Mouse (Mus musculus) liver, postnatal 0 days (tissue): Measurements from ENCODE around the gene Osbpl8. TPM values are rescaled to one million over a fixed set of nuclear protein-coding genes. Genes with fewer than 3 reads are reported as not detected.
"Not testable (repeated sequence)": the region's sequence is repeated elsewhere in the genome, so short reads cannot be mapped to it uniquely, and the experiment has no call there.

ENCODE experiments used
- ATAC-seq: fragments of 200-750 bp; cut with Nextera tagmentation; 2 replicates; pipeline ENCODE4 v1.8.0; 2017; ENCODE audit warnings: mild to moderate bottlenecking, moderate library complexity
- DNase-seq: peaks from one replicate; pipeline ENCODE4 v3.0.0-alpha.2; 2016
- H3K27ac ChIP-seq: fragments of 300-500 bp; sonication (generic); 2 replicates; pipeline ENCODE4 v1.5.1; 2014; ENCODE audit warnings: antibody characterized with exemption, moderate library complexity, mild to moderate bottlenecking, low read depth
- H3K27me3 ChIP-seq: fragments of 300-500 bp; sonication (generic); 2 replicates; pipeline ENCODE4 v1.6.1; 2014; ENCODE audit warnings: low read length, control low read depth, mixed read lengths; ENCODE audit not compliant: insufficient read depth
- H3K36me3 ChIP-seq: fragments of 300-500 bp; sonication (generic); replicated peaks from 2 replicates; pipeline ENCODE4 v1.6.1; 2014; ENCODE audit warnings: mild to moderate bottlenecking, control low read depth, low read length, moderate library complexity, mixed read lengths; ENCODE audit not compliant: insufficient read depth
- H3K4me1 ChIP-seq: fragments of 300-500 bp; sonication (generic); 2 replicates; pipeline ENCODE4 v1.6.1; 2014; ENCODE audit warnings: antibody characterized with exemption, mild to moderate bottlenecking, control low read depth; ENCODE audit not compliant: insufficient read depth
- H3K4me2 ChIP-seq: fragments of 300-500 bp; sonication (generic); 2 replicates; pipeline ENCODE4 v1.6.1; 2014; ENCODE audit warnings: low read depth, mild to moderate bottlenecking, low read length, moderate library complexity, mixed read lengths
- H3K4me3 ChIP-seq: fragments of 300-500 bp; sonication (generic); 2 replicates; pipeline ENCODE4 v1.5.1; 2014; ENCODE audit warnings: low read depth, low read length
- H3K9ac ChIP-seq: fragments of 300-500 bp; sonication (generic); replicated peaks from 2 replicates; pipeline ENCODE4 v1.6.1; 2014; ENCODE audit warnings: mild to moderate bottlenecking, moderate library complexity
- H3K9me3 ChIP-seq: fragments of 300-500 bp; sonication (generic); 2 replicates; pipeline ENCODE4 v1.6.1; 2016; ENCODE audit warnings: mild to moderate bottlenecking, control low read depth, low read length, mixed read lengths
- CTCF ChIP-seq: sonication (generic); IDR thresholded peaks from 2 replicates; pipeline ENCODE4 v1.5.1; 2016; ENCODE audit warnings: antibody characterized with exemption, low read depth
- EP300 ChIP-seq: IDR thresholded peaks from 2 replicates; pipeline ENCODE4 v1.6.1; 2016; ENCODE audit warnings: antibody characterized with exemption, low read depth, mild to moderate bottlenecking
- WGBS: fragments of 180-500 bp; shearing (Covaris S2); extraction: QIAGEN DNeasy Blood & Tissue Kit; methylation state at CpG from one replicate; pipeline ENCODE4 v1.1.7; 2014; ENCODE audit not compliant: insufficient replicate concordance; 5-methylcytosine and 5-hydroxymethylcytosine counted together
- polyA plus RNA-seq: library from polyadenylated mRNA; unstranded; fragments of >200 nt; fragmentation: Nextera tagmentation; extraction: Ambion mirVana; gene quantifications from 2 replicates; pipeline ENCODE4 v1.2.1, GENCODE M21; 2015

Gene Osbpl8
- polyA plus RNA-seq, 1 experiment from 2014 or later, result 5.6 TPM

DNA sequence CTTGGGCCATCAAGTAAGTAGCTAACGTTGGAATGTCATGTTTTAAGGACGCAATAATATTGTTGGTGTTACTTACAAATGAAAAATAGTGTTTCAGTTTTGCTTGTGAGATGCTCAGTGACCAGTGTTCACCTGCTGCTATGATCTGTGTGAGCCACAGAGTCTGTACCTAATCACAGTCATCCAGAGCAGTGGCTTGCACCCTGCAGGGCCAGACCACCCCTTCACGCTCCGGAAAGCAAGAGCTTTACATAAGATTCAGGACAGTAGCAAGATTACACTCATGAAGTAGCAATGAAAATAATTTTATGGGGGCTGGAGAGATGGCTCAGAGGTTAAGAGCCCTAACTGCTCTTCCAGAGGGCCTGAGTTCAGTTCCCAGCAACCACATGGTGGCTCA lies 60.1 kb downstream of the Osbpl8 start:
- ATAC-seq (no peak), DNase-seq (no peak)
- Histone ChIP-seq H3K4me2 (no peak overlapping the region), H3K9me3 (no peaks in the 10 kb centered on the region), H3K4me3 (no peak overlapping the region), H3K9ac (no peak overlapping the region), H3K27ac (no peak overlapping the region), H3K4me1 (peaks cover 7% of the 10 kb centered on the region; the same call in 1 of the 2 replicates), H3K27me3 (no peaks in the 10 kb centered on the region), H3K36me3 (no peaks in the 10 kb centered on the region; the same call in 1 of the 2 replicates)
- no peak for TF ChIP-seq CTCF
- TF ChIP-seq EP300, result no peak
- WGBS, result 89% methylated on average over 4 of the region's 4 CpGs

DNA sequence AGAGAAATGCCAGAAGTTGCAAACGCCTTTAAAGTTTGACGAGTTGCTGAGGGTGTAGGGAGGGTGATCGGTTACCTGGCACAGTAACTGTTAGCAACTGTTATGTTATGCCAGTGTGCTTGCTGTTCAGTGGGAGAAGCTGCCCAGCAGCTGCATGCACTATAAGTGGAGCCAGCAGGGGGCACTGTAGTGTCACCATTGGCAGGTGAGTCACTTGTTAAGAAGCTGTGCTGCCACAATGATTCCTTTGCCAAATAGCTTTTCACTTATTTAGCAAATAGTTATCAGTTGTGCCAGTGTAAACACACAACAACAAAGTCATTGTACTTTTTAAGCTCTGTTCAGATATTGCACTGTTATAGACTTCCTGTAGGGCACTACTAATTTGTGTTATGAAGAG lies 62.0 kb downstream of the Osbpl8 start:
- H3K27ac ChIP-seq, result no peak overlapping the region
- no peak overlapping the region for H3K9ac ChIP-seq
- H3K27me3 ChIP-seq, result no peaks in the 10 kb centered on the region
- H3K4me3 ChIP-seq, result no peak overlapping the region
- TF ChIP-seq EP300 (no peak), CTCF (peak; percentile 95)
- peaks cover 7% of the 10 kb centered on the region; the same call in 1 of the 2 replicates for H3K4me1 ChIP-seq
- ATAC-seq (no peak), DNase-seq (peak; percentile 91)
- H3K4me2 ChIP-seq, result no peak overlapping the region
- H3K36me3 ChIP-seq, result no peaks in the 10 kb centered on the region; the same call in 1 of the 2 replicates
- no peaks in the 10 kb centered on the region for H3K9me3 ChIP-seq
- 18% methylated on average over 3 of the region's 3 CpGs for WGBS

DNA sequence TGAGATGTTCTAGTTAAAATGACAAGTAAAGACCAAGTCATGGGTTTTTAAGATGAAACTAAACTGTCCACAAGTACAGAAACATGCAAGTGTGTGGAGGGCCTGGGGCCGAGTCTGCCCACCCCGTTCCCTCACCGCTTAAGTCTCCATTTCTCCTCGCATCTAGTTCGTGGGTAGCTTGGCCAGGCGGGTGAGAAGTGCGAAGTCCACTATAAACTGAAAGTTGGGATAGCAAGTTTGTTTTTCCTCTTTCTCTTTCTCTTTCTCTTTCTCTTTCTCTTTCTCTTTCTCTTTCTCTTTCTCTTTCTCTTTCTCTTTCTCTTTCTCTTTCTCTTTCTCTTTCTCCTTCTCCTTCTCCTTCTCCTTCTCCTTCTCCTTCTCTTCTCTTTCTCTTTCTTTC lies 67.7 kb downstream of the Osbpl8 start:
- H3K36me3 ChIP-seq, H3K27me3 ChIP-seq, H3K9me3 ChIP-seq, DNase-seq, ATAC-seq, H3K4me3 ChIP-seq, H3K4me1 ChIP-seq, H3K4me2 ChIP-seq, H3K9ac ChIP-seq, H3K27ac ChIP-seq: not testable (repeated sequence)
- WGBS, result 93% methylated on average over 7 of the region's 7 CpGs

DNA sequence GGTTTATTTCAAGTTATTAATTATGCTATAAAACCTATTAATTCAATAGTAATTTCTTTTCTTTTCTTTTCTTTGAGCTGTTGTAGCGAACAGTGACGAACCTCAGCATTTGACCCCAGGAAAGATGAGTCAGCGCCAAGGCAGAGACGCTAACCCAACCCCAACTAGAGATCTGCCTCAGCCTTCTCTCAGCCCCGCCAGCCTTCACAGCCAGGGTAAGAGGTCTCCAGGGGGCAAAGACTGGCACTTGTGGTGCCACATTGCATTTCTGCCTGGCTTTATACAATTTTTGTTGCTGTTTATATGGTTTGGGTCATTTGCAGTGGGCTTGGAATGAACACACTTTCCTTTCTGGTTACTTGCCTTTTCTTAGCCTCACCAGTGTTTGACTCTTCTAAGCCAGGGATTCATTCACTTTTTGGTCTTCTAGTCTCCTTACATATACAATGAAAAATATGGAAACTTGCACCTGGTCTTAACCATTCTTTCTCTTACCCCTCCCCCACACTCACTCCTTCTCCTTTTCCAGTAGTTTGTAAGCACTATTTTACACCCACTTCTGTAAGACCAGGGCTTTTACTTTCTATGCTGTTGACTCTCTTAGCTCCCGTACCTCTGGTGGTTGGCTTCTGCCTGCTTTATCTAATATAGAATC lies 69.1 kb downstream of the Osbpl8 start:
- H3K27ac ChIP-seq, result no peak overlapping the region
- DNase-seq, result no peak
- TF ChIP-seq CTCF, result no peak
- no peak for TF ChIP-seq EP300
- ATAC-seq, result no peak
- H3K4me3 ChIP-seq, result no peak overlapping the region
- H3K4me2 ChIP-seq, result no peak overlapping the region
- H3K36me3 ChIP-seq, result peaks cover 3% of the 10 kb centered on the region
- 78% methylated on average over 6 of the region's 6 CpGs for WGBS
- H3K9ac ChIP-seq, result no peak overlapping the region
- no peaks in the 10 kb centered on the region for H3K27me3 ChIP-seq
- no peaks in the 10 kb centered on the region for H3K9me3 ChIP-seq
- no peaks in the 10 kb centered on the region for H3K4me1 ChIP-seq

DNA sequence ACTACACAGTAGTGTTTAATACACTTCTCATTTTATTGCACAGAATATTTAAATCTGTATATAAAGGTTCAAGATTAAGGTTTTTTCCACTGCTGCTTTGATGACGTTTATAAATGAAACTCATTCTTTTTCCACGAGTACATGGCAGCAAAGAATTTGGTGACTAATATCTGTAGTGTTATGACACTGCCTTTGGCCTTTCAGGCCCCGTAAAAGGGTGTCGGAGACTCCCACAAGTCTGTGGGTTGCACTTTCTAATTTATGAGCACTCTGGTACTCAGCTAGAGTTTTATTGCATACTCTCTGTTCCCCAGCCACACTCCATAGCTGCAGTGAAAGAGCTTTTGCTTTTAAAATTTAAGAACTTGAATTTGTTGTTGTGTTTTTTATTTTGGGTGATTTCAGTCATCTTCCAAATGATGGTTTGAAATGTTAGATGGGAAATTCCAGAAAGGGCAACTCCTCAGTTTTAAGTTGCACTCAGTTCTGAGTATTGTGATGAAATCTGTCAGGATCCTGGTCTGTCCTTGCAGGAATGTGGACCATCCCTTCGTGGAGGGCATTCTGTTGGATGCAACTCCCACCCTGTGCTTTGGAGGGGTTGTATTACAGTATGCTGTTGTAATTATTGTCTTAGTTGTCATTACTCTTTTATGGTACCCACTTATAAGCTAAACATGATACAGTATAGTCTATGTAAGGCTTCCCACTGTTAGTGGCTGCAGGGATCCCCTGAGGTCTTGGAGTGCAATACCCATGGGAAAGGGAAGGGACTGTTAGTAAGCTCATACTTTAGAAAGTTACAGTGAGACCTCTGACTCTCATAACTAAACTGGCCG lies 70.1 kb downstream of the Osbpl8 start:
- Histone ChIP-seq H3K27me3 (no peaks in the 10 kb centered on the region), H3K9me3 (no peaks in the 10 kb centered on the region), H3K9ac (no peak overlapping the region), H3K4me1 (no peaks in the 10 kb centered on the region), H3K4me3 (no peak overlapping the region), H3K36me3 (peaks cover 5% of the 10 kb centered on the region), H3K4me2 (no peak overlapping the region), H3K27ac (no peak overlapping the region)
- TF ChIP-seq EP300, result no peak
- no peak for TF ChIP-seq CTCF
- DNase-seq, result no peak
- 84% methylated on average over 6 of the region's 6 CpGs for WGBS
- ATAC-seq, result no peak

DNA sequence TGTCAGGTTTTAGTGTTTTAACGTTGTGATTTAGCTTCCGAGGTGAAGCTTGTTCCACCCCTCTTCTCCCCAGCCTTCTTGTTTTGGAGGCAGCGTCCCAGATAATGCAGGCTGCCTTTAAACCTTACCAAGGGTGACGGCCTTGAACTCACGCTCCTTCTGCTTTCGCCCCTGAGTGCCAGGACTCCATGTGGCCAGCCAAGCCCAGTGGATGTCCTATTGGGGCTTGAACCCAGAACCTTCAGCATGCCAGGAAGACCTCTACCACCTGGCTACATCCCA lies 70.7 kb downstream of the Osbpl8 start:
- 91% methylated on average over 6 of the region's 6 CpGs for WGBS
- no peaks in the 10 kb centered on the region for H3K4me1 ChIP-seq
- TF ChIP-seq EP300, result no peak
- no peak for TF ChIP-seq CTCF
- H3K9me3 ChIP-seq, result no peaks in the 10 kb centered on the region
- H3K36me3 ChIP-seq, result peaks cover 8% of the 10 kb centered on the region
- no peak overlapping the region for H3K4me3 ChIP-seq
- ATAC-seq, result no peak
- H3K4me2 ChIP-seq, result no peak overlapping the region
- H3K27me3 ChIP-seq, result no peaks in the 10 kb centered on the region
- H3K9ac ChIP-seq, result no peak overlapping the region
- no peak overlapping the region for H3K27ac ChIP-seq
- no peak for DNase-seq
